Mouse (Mus musculus): ENCODE results near the gene 1700001O22Rik.

The 1700001O22Rik gene

GRCm38 (mm10) chr2:30755985-30756765 is 47.3 kb downstream of the 1700001O22Rik start:
- DNase-seq (ENCODE audit: low read depth in 1 of 2, low spot score in 2 of 2) = no peak

- no peak for DNase-seq (ENCODE audit: low read depth in 1 of 2, low spot score in 2 of 2)
Measured at GRCm38 (mm10) chr2:30754831-30755230, 48.6 kb downstream of the 1700001O22Rik start.

GRCm38 (mm10) chr2:30753219-30753618 is 50.2 kb downstream of the 1700001O22Rik start:
- no peak for DNase-seq (ENCODE audit: low read depth in 1 of 2, low spot score in 2 of 2)

- no peak for DNase-seq (ENCODE audit: low read depth in 1 of 2, low spot score in 2 of 2)
Measured at GRCm38 (mm10) chr2:30752471-30752870, 51.0 kb downstream of the 1700001O22Rik start.

- DNase-seq (ENCODE audit: low read depth in 1 of 2, low spot score in 2 of 2) = no peak
Measured at GRCm38 (mm10) chr2:30750025-30750424, 53.4 kb downstream of the 1700001O22Rik start.

GRCm38 (mm10) chr2:30747602-30748162 is 55.8 kb downstream of the 1700001O22Rik start:
- DNase-seq (ENCODE audit: low read depth in 1 of 2, low spot score in 2 of 2) = no peak

Data from monocyte, adult 2 months (primary cell).